Mouse (Mus musculus): ENCODE data around the gene Prdm9.

The Prdm9 gene

DNA sequence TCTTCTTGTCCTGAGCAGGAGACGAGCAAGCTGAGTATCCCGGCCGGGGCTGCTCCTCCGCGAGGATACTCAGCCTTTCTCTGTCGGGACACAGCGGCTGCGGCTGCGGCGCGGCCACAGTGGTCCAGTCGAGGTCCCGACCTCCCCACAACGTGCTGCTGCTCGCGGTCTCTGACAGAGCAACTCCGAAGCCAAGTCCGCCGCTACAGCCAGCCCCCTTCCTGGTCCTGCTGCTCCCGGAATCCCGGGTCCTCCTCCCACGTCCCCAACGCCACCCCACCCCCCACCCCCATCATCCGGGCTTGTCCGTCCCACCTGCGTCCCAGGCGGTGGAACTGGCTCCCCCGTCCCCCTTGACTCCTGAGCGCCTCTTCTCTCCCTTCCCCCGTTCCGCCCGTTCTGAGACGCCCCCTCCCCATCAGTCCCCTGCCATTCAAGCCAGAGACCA is 27.7 kb downstream of the Prdm9 start:
- Histone ChIP-seq H3K9me3 (ENCODE audit: low read length) (no peaks in the 10 kb centered on the region), H3K36me3 (ENCODE audit: insufficient read depth, low read length) (no peaks in the 10 kb centered on the region), H3K4me3 (replicated peaks; ENCODE audit: low read length) (peak overlapping the region; percentile 70), H3K4me1 (replicated peaks; ENCODE audit: low read depth, low read length) (peaks cover 13% of the 10 kb centered on the region), H3K27me3 (ENCODE audit: insufficient read depth, low read length) (peaks cover 29% of the 10 kb centered on the region)
- TF ChIP-seq CTCF (conservative IDR thresholded peaks at IDR 0.05; ENCODE audit: low read length): no peak
- no peak for TF ChIP-seq POU5F1 (IDR thresholded peaks at IDR 0.05; ENCODE audit: borderline replicate concordance, low read length)

GRCm38 (mm10) chr17:15535943-15536342 is 28.2 kb downstream of the Prdm9 start:
- Histone ChIP-seq H3K27me3 (ENCODE audit: insufficient read depth, low read length) (peaks cover 29% of the 10 kb centered on the region), H3K4me1 (replicated peaks; ENCODE audit: low read depth, low read length) (peaks cover 19% of the 10 kb centered on the region), H3K9me3 (ENCODE audit: low read length) (no peaks in the 10 kb centered on the region), H3K36me3 (ENCODE audit: insufficient read depth, low read length) (no peaks in the 10 kb centered on the region), H3K4me3 (replicated peaks; ENCODE audit: low read length) (peak overlapping the region; percentile 70; the same call in 1 of the 2 replicates)
- TF ChIP-seq POU5F1 (IDR thresholded peaks at IDR 0.05; ENCODE audit: borderline replicate concordance, low read length): no peak

- Histone ChIP-seq H3K4me1 (replicated peaks; ENCODE audit: low read depth, low read length) (peaks cover 24% of the 10 kb centered on the region), H3K9me3 (ENCODE audit: low read length) (no peaks in the 10 kb centered on the region), H3K36me3 (ENCODE audit: insufficient read depth, low read length) (no peaks in the 10 kb centered on the region), H3K4me3 (replicated peaks; ENCODE audit: low read length) (no peak overlapping the region), H3K27me3 (ENCODE audit: insufficient read depth, low read length) (peaks cover 27% of the 10 kb centered on the region)
- TF ChIP-seq NANOG (IDR thresholded peaks at IDR 0.05; ENCODE audit: borderline replicate concordance, low read length) (no peak), POU5F1 (IDR thresholded peaks at IDR 0.05; ENCODE audit: borderline replicate concordance, low read length) (no peak), CTCF (conservative IDR thresholded peaks at IDR 0.05; ENCODE audit: low read length) (no peak)
Measured at GRCm38 (mm10) chr17:15535162-15535800, 28.9 kb downstream of the Prdm9 start.

DNA sequence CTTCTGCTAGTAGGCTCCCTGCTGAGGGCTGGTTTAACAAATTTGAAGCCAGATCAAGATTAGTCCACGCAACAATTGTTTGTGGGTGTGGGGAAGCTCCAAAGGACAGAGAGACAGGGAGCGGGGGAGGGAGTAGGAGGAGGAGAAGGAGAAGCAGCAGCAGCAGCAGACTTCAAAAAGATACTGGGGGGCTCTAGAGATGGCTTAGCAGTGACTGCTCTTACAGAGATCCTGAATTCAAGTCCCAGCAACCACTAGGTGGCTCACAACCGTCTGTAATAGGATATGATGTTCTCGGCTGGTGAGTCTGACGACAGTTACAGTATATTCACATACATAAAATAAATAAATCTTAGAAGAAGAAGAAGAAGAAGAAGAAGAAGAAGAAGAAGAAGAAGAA is 34.0 kb downstream of the Prdm9 start:
- Histone ChIP-seq H3K36me3 (ENCODE audit: insufficient read depth, low read length) (peaks cover 7% of the 10 kb centered on the region), H3K4me3 (replicated peaks; ENCODE audit: low read length) (no peak overlapping the region), H3K9me3 (ENCODE audit: low read length) (no peaks in the 10 kb centered on the region), H3K4me1 (replicated peaks; ENCODE audit: low read depth, low read length) (peaks cover 38% of the 10 kb centered on the region), H3K27me3 (ENCODE audit: insufficient read depth, low read length) (peaks cover 3% of the 10 kb centered on the region)
- TF ChIP-seq POU5F1 (IDR thresholded peaks at IDR 0.05; ENCODE audit: borderline replicate concordance, low read length) (no peak), CTCF (conservative IDR thresholded peaks at IDR 0.05; ENCODE audit: low read length) (peak; percentile 29), NANOG (IDR thresholded peaks at IDR 0.05; ENCODE audit: borderline replicate concordance, low read length) (no peak)

DNA sequence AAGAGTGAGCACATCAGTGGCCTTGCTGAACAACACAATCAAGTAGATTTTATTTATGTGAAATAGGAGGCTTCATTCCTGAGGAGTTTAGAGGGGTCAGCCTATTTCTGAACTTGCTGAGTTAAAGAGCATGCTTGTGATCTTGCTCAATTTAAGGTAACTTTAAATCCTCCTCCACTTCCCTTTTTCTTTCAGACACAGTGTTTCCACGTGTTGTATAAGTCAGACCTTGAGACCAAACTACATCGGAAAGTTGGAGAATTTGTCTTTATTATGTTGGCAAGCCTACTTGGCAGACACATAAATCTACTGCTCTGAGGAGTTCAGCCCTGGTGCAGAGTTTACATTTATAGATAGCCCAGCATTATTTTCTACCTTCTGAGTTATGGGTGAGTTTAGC is 35.3 kb downstream of the Prdm9 start:
- Histone ChIP-seq H3K9me3 (ENCODE audit: low read length) (no peaks in the 10 kb centered on the region), H3K4me3 (replicated peaks; ENCODE audit: low read length) (no peak overlapping the region), H3K36me3 (ENCODE audit: insufficient read depth, low read length) (peaks cover 20% of the 10 kb centered on the region), H3K4me1 (replicated peaks; ENCODE audit: low read depth, low read length) (peaks cover 40% of the 10 kb centered on the region), H3K27me3 (ENCODE audit: insufficient read depth, low read length) (no peaks in the 10 kb centered on the region)
- no peak for TF ChIP-seq POU5F1 (IDR thresholded peaks at IDR 0.05; ENCODE audit: borderline replicate concordance, low read length)
- no peak for TF ChIP-seq CTCF (conservative IDR thresholded peaks at IDR 0.05; ENCODE audit: low read length)
- no peak for TF ChIP-seq NANOG (IDR thresholded peaks at IDR 0.05; ENCODE audit: borderline replicate concordance, low read length)

DNA sequence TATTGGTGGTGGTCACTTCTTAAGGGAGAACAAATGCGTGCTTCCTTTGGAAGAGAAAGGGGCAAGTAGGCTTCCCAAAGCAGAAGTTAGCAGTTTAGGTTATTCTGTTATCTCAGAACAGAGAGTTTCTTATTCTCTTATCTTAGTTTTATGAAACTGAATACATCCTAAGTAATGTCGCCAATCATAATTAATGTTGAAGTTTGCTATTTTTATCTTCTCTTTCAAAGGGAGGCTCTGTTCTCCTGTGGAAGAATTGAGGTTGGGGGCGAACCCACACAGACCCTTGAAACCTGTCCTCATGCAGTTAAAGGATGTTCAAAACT is 36.4 kb downstream of the Prdm9 start:
- Histone ChIP-seq H3K27me3 (ENCODE audit: insufficient read depth, low read length) (no peaks in the 10 kb centered on the region), H3K4me3 (replicated peaks; ENCODE audit: low read length) (peak overlapping the region; percentile 93)
- TF ChIP-seq CTCF (conservative IDR thresholded peaks at IDR 0.05; ENCODE audit: low read length) (no peak), NANOG (IDR thresholded peaks at IDR 0.05; ENCODE audit: borderline replicate concordance, low read length) (no peak), POU5F1 (IDR thresholded peaks at IDR 0.05; ENCODE audit: borderline replicate concordance, low read length) (no peak)

GRCm38 (mm10) chr17:15526986-15527810 is 37.0 kb downstream of the Prdm9 start, which contains the start of gene Pdcd2:
Gene Pdcd2 (minus strand): TSS chr17:15527301.
- Histone ChIP-seq H3K27me3 (ENCODE audit: insufficient read depth, low read length) (no peaks in the 10 kb centered on the region), H3K4me3 (replicated peaks; ENCODE audit: low read length) (peak within 1 kb of the TSS; percentile 93), H3K4me1 (replicated peaks; ENCODE audit: low read depth, low read length) (peaks cover 40% of the 10 kb centered on the region), H3K9me3 (ENCODE audit: low read length) (no peaks in the 10 kb centered on the region), H3K36me3 (ENCODE audit: insufficient read depth, low read length) (peaks cover 37% of the 10 kb centered on the region)
- no peak for TF ChIP-seq NANOG (IDR thresholded peaks at IDR 0.05; ENCODE audit: borderline replicate concordance, low read length)
- no peak for TF ChIP-seq CTCF (conservative IDR thresholded peaks at IDR 0.05; ENCODE audit: low read length)
- no peak for TF ChIP-seq POU5F1 (IDR thresholded peaks at IDR 0.05; ENCODE audit: borderline replicate concordance, low read length)

More for the DNA sequence above, 36.4 kb downstream of the Prdm9 start:
- Histone ChIP-seq H3K9me3 (ENCODE audit: low read length) (no peaks in the 10 kb centered on the region), H3K4me1 (replicated peaks; ENCODE audit: low read depth, low read length) (peaks cover 40% of the 10 kb centered on the region), H3K36me3 (ENCODE audit: insufficient read depth, low read length) (peaks cover 31% of the 10 kb centered on the region)

DNA sequence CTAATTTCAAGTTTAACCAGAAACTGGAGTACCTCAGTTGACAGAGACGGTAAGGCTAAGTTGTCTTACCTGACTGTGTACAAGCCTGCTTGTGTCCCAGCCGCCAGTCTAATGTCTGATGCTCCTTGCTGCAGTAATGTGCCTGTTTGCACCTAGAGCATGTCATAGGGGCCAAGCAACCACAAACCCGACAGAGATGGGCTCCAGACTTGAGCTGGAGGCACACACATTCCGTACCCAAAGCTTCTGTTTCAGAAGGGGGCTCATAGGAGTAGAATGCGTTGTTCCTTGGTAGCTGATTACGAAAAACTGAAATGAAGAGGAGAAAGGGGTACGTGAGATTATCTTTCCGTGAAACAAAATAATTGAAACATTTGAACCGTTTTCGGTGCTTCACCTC is 37.9 kb downstream of the Prdm9 start:
- Histone ChIP-seq H3K9me3 (ENCODE audit: low read length) (no peaks in the 10 kb centered on the region), H3K27me3 (ENCODE audit: insufficient read depth, low read length) (no peaks in the 10 kb centered on the region), H3K36me3 (ENCODE audit: insufficient read depth, low read length) (peaks cover 46% of the 10 kb centered on the region), H3K4me1 (replicated peaks; ENCODE audit: low read depth, low read length) (peaks cover 37% of the 10 kb centered on the region), H3K4me3 (replicated peaks; ENCODE audit: low read length) (peak overlapping the region; percentile 93)
- no peak for TF ChIP-seq NANOG (IDR thresholded peaks at IDR 0.05; ENCODE audit: borderline replicate concordance, low read length)
